Mouse (Mus musculus) embryonic facial prominence, embryonic 14.5 days (tissue): Measurements from ENCODE around the gene Slc47a2. TPM values are rescaled to one million over a fixed set of nuclear protein-coding genes. Genes with fewer than 3 reads are reported as not detected.

Source experiments
- polyA plus RNA-seq: library from polyadenylated mRNA; unstranded; fragments of >200 nt; fragmentation: Nextera tagmentation; extraction: Ambion mirVana; gene quantifications from 2 replicates; pipeline ENCODE4 v1.2.1, GENCODE M21; 2014

The Slc47a2 gene
- polyA plus RNA-seq, 1 experiment from 2014 or later, result 0.29 TPM

Other genes with a start within 250 kb of the Slc47a2 start
- 2.9 and 3.0 TPM in 2 replicates for gene Tnfrsf13b, start 216.1 kb downstream of the Slc47a2 start, polyA plus RNA-seq
- gene Usp22, start 167.8 kb downstream of the Slc47a2 start, polyA plus RNA-seq, result 149 and 174 TPM in 2 replicates
- 1.7 and 2.5 TPM in 2 replicates for gene Aldh3a1, start 135.3 kb downstream of the Slc47a2 start, polyA plus RNA-seq
- gene Aldh3a2, start 75.4 kb downstream of the Slc47a2 start, polyA plus RNA-seq, result 36.4 and 37.4 TPM in 2 replicates
- gene Slc47a1, start 35.5 kb upstream of the Slc47a2 start, polyA plus RNA-seq, result 1.4 and 2.3 TPM in 2 replicates
- 0.78 and 1.0 TPM in 2 replicates for gene Rnf112, start 111.3 kb upstream of the Slc47a2 start, polyA plus RNA-seq
- gene Mfap4, start 142.6 kb upstream of the Slc47a2 start, polyA plus RNA-seq, result 420 and 428 TPM in 2 replicates
- 49.6 and 59.2 TPM in 2 replicates for gene Mapk7, start 151.5 kb upstream of the Slc47a2 start, polyA plus RNA-seq
- 32.5 and 37.5 TPM in 2 replicates for gene B9d1, start 162.3 kb upstream of the Slc47a2 start, polyA plus RNA-seq
- 28.0 TPM in 2 replicates for gene Epn2, start 236.8 kb upstream of the Slc47a2 start, polyA plus RNA-seq